Mouse (Mus musculus): Measurements from ENCODE around the gene Nos3. TPM values are rescaled to one million over a fixed set of nuclear protein-coding genes. Genes with fewer than 3 reads are reported as not detected.

Nos3 gene
- total RNA-seq, 1 experiment from 2014 or later = 16.8 TPM

- DNase-seq = no peak
Observed at GRCm38 (mm10) chr5:24427285-24427633, 62.6 kb downstream of the Nos3 start.

GRCm38 (mm10) chr5:24427981-24428402, 63.4 kb downstream of the Nos3 start:
- DNase-seq = peak; percentile 24

- peak; percentile 68 for DNase-seq
Observed at GRCm38 (mm10) chr5:24428596-24428995, 64.0 kb downstream of the Nos3 start.

- DNase-seq = no peak
Observed at GRCm38 (mm10) chr5:24433993-24434392, 69.4 kb downstream of the Nos3 start.

Other genes starting within 250 kb of the Nos3 start
- 7.7 and 7.9 TPM in 2 replicates for gene Nupl2, start 199.8 kb upstream of the Nos3 start, total RNA-seq (2021)
- 10.7 and 11.1 TPM in 2 replicates for gene Kcnh2, start 13.2 kb upstream of the Nos3 start, total RNA-seq (2021)
- 0.41 and 0.60 TPM in 2 replicates for gene Atg9b, start 27.3 kb downstream of the Nos3 start, total RNA-seq (2021)
- 80.9 and 92.2 TPM in 2 replicates for gene Abcb8, start 28.9 kb downstream of the Nos3 start, total RNA-seq (2021)
- gene Asic3, start 48.6 kb downstream of the Nos3 start, total RNA-seq (2021) = 1.1 TPM in 1 of 2 replicates, not detected in the other
- gene Cdk5, start 58.7 kb downstream of the Nos3 start, total RNA-seq (2021) = 38.5 and 38.7 TPM in 2 replicates
- 57.6 and 60.5 TPM in 2 replicates for gene Slc4a2, start 59.0 kb downstream of the Nos3 start, total RNA-seq (2021)
- 113 and 122 TPM in 2 replicates for gene Fastk, start 80.5 kb downstream of the Nos3 start, total RNA-seq (2021)
- gene Tmub1, start 83.0 kb downstream of the Nos3 start, total RNA-seq (2021) = 8.6 and 10.6 TPM in 2 replicates
- 64.0 and 72.0 TPM in 2 replicates for gene Agap3, start 87.4 kb downstream of the Nos3 start, total RNA-seq (2021)
- not detected in 2 replicates for gene Gbx1, start 162.4 kb downstream of the Nos3 start, total RNA-seq (2021)
- 0.15 and 0.19 TPM in 2 replicates for gene Asb10, start 176.2 kb downstream of the Nos3 start, total RNA-seq (2021)
- not detected in 2 replicates for gene 4931409K22Rik, start 192.0 kb downstream of the Nos3 start, total RNA-seq (2021)
- gene Abcf2, start 212.7 kb downstream of the Nos3 start, total RNA-seq (2021) = 59.3 and 67.0 TPM in 2 replicates
- gene Chpf2, start 221.9 kb downstream of the Nos3 start, total RNA-seq (2021) = 32.3 and 44.0 TPM in 2 replicates